Mouse (Mus musculus): ENCODE data around the gene Zbed5. TPM values are rescaled to one million over a fixed set of nuclear protein-coding genes. Genes with fewer than 3 reads are reported as not detected.
"Not testable (repeated sequence)": the region's sequence is repeated elsewhere in the genome, so short reads cannot be mapped to it uniquely, and the experiment has no call there.

Gene Zbed5
- 1 to 10 TPM; 4.0 to 4.4 TPM for total RNA-seq (2021)
- long read RNA-seq, experiment 1, partial matches to known transcripts = 0 of 5 reads
- long read RNA-seq, experiment 1, other reads (novel, unspliced or antisense) = 1 of 5 reads
- long read RNA-seq, experiment 2, partial matches to known transcripts = 0 of 3 reads
- long read RNA-seq, experiment 2, other reads (novel, unspliced or antisense) = 0 of 3 reads

GRCm38 (mm10) chr5:129895198-129896088 lies at the start of gene Zbed5:
Zbed5 (plus strand) TSS chr5:129895723.
- intact Hi-C loops (cut with DNase I) = no loop called here

GRCm38 (mm10) chr5:129846752-129847557 lies 48.6 kb upstream of the Zbed5 start, which contains the start of gene Sumf2:
Sumf2 (plus strand) TSS chr5:129846986.
- intact Hi-C loops (cut with DNase I) = no loop called here
- peak; percentile 97 for DNase-seq (ENCODE audit: low spot score in 2 of 2)

More at GRCm38 (mm10) chr5:129895198-129896088, at the start of gene Zbed5:
- DNase-seq (ENCODE audit: low spot score in 2 of 2) = peak; percentile 91 to 93

DNA sequence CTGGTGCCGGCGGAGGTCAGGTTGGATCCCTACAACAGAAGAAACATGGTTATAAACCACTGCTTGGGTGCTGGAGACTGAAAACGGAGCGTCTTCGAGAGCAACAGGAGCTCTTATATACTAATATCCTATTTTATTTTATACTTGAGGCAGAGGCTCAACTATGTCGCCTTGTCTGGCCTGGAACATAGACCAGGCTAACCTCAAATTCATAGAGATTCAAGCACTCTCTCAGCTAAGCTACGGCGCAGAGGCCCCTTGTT lies 48.0 kb upstream of the Zbed5 start:
- no peak for DNase-seq (ENCODE audit: low spot score in 2 of 2)
- intact Hi-C loops (cut with DNase I) = no loop called here

- intact Hi-C loops (cut with DNase I) = no loop called here
- DNase-seq (ENCODE audit: low spot score in 2 of 2) = no peak
Measured at GRCm38 (mm10) chr5:129855163-129855562, 40.4 kb upstream of the Zbed5 start.

GRCm38 (mm10) chr5:129856414-129856813 lies 39.1 kb upstream of the Zbed5 start:
- intact Hi-C loops (cut with DNase I) = no loop called here
- DNase-seq (ENCODE audit: low spot score in 2 of 2) = no peak

DNA sequence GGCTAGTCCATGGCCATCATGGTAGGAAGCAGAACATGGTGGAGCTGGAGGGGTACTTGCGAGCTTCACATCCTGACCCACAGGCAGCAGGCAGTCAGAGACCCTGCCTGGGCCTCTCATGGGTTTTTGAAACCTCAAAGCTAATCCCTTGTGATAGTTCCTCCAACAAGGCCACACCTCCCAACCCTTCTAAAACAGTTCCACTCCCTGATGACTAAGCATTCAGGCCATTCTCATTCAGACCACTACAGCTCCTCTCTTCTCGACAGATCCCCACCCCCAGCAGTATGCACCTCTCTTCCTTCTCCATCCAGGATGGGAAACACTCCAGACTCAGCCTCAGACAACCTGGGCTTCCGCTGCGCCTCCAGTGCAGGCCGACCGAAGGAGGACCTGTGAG lies 33.2 kb upstream of the Zbed5 start:
- no peak for DNase-seq (ENCODE audit: low spot score in 2 of 2)
- intact Hi-C loops (cut with DNase I) = no loop called here

GRCm38 (mm10) chr5:129864467-129864866 lies 31.1 kb upstream of the Zbed5 start:
- intact Hi-C loops (cut with DNase I) = no loop called here
- DNase-seq (ENCODE audit: low spot score in 2 of 2) = peak; percentile 60 to 78

GRCm38 (mm10) chr5:129865841-129866240 lies 29.7 kb upstream of the Zbed5 start:
- DNase-seq (ENCODE audit: low spot score in 2 of 2) = no peak
- intact Hi-C loops (cut with DNase I) = no loop called here

- intact Hi-C loops (cut with DNase I) = no loop called here
Measured at GRCm38 (mm10) chr5:129869238-129869995, 26.1 kb upstream of the Zbed5 start.

GRCm38 (mm10) chr5:129871238-129871637 lies 24.3 kb upstream of the Zbed5 start:
- DNase-seq (ENCODE audit: low spot score in 2 of 2) = no peak
- intact Hi-C loops (cut with DNase I) = no loop called here

More at GRCm38 (mm10) chr5:129869238-129869995, 26.1 kb upstream of the Zbed5 start:
- no peak for DNase-seq (ENCODE audit: low spot score in 2 of 2)

DNA sequence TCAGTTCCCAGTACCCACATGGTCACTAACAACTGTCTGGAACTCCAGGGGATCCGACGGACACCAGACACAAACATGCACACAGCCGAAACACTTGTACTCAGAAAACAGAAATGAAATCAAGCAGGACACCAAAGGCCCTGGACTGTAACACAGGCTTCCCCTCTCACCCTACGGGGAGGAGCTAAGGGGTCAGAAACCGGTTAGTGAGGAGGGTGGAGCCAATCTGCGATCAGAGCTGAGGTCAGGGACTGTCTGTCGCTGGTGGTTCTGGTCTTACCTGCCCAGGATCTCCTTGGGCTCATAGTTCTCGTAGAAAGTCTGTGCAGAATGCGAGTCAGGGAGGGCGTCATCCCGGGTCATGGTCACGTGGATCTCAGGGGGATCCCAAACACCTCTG lies 21.6 kb upstream of the Zbed5 start:
- intact Hi-C loops (cut with DNase I) = no loop called here
- DNase-seq (ENCODE audit: low spot score in 2 of 2) = no peak

DNA sequence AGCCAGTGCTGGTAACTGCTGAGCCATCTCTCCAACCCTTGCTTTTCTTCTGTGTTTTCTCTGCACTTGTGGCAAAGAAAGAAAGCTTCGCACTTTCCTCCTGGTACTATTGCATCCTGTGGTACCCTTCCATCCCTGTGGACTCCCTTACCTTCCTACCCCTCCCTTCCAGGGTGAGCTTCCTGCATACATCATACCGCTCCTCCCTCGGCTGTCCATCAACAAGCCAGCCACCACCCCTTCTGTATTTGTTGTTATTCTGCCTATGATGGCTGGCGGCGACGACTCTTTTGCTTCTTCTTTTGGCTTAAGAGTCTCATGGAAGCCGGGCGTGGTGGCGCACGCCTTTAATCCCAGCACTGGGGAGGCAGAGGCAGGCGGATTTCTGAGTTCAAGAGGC lies 20.4 kb upstream of the Zbed5 start:
- DNase-seq (ENCODE audit: low spot score in 2 of 2) = no peak
- intact Hi-C loops (cut with DNase I) = no loop called here

DNA sequence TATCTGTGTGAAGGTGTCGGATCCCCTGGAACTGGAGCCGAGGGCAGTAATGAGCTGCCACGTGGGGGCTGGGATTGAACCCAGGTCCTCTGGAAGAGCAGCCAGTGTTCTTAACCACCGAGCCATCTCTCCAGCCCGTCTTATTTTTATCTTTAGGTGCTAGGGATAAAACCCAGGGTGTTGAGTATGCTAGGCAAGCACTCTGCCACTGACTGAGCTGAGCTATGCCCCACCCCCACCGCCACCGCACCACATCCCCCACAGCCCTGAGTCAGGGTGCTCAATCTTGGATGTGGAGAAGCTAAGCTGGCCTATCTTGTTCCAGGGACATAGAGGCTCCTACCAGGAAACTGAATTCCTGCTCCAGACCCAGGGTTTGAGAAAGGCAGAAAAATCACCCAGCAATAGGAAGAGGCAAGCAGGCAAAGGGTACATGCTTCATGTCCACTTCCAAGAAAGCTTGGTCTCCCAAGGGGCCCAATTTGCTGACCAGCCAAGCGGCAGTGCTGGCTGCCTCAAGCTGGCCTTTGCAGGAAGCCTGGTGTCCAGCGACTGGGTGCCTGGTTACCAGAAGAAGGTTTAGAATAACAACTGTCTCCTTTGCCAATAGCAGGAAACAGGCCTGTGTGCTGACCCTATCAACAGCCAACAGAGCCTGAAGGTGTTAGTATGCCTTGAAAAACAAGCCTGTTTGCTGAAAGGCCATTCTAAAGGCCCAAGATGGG lies 17.6 kb upstream of the Zbed5 start:
- peak; percentile 37 to 54 for DNase-seq (ENCODE audit: low spot score in 2 of 2)
- intact Hi-C loops (cut with DNase I) = no loop called here

DNA sequence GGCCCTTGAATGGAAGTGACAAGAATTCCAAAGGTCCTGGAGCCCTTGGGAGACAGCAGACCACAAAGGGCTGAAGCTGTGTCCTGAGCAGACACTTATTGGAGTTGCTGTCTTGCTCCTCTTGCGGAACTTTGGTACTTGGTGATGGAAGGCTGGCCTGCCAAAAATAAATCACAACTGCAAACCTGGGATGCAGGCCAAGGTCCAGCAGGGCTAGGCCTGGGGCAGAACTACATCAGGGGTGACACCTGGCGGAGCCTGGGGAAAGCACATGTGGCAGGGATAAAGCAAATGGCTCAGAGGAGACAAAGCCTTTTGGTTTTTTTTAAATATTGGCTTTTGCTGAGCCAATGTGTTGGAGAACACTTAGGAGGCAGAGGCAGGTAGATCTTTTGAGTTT lies 16.6 kb upstream of the Zbed5 start:
- intact Hi-C loops (cut with DNase I) = no loop called here
- DNase-seq (ENCODE audit: low spot score in 2 of 2) = peak; percentile 44 to 49

DNA sequence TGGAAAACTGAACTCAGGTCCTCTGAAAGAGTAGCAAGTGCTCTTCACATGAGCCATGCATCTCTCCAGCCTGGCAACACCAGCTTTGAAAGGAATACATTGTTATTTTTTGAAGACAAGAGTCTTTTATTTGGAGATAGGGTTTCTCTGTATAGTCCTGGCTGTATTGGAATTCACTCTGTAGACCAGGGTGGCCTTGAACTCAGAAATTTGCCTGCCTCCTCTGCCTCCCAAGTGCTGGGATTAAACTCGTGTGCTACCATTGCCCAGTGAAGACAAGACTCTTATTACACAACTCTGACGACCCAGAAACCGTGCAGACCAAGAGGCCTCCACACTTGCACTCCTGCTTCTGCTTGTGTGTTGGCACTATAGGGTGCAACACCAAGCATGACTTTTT lies 15.6 kb upstream of the Zbed5 start:
- no peak for DNase-seq (ENCODE audit: low spot score in 2 of 2)
- intact Hi-C loops (cut with DNase I) = no loop called here

- intact Hi-C loops (cut with DNase I) = no loop called here
- no peak for DNase-seq (ENCODE audit: low spot score in 2 of 2)
Measured at GRCm38 (mm10) chr5:129886271-129886670, 9.3 kb upstream of the Zbed5 start.

DNA sequence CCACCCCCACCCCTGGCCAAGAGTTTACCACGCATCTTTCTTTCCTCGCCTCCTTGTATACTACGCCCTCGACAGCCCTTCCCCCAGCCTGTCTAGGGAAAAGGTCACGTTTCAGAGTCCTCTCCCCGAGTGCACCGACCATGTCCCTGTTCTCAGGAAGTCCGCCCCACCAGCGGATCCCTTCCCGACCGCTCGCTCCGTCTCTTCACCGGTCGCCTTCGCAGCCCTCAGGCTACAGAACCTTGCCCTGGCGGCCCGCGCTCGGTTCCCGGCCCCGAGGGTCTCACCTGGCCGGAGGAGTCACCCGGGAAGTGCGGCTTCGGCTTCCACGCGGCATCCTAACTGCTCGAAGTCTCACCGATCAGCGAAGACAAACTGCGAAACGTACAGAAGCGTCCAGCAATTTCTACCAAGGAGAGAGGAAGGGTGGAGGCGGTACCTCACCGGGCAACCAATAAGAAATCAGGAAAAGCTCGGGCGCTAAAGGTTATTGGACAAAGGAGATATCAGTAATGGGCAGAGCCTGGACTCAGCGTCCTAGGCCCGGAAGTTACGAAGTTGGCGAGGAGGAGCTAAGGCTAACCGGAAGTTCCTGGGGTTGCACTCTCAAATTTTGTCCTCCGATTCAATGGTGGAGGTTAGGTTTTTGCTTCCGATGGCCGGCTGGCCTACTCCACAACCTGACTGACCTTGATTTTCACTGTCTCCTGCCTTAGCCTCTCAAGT lies 8.4 kb upstream of the Zbed5 start, which contains the start of gene Chchd2:
TSS of gene Chchd2 (minus strand) at position 560 of the 726 bp plus-strand sequence.
- intact Hi-C loops (cut with DNase I) = no loop called here
- DNase-seq (ENCODE audit: low spot score in 2 of 2) = peak; percentile 96 to 98

GRCm38 (mm10) chr5:129890390-129890789 lies 5.1 kb upstream of the Zbed5 start:
- DNase-seq (ENCODE audit: low spot score in 2 of 2); intact Hi-C loops (cut with DNase I): not testable (repeated sequence)

Measured in left cerebral cortex, postnatal 14 days (tissue).